Comparison of ENCODE assay signal across 11 mouse cellular contexts in genomic region chr5:120698801-120699391, GRCm38 (mm10). TPM values are rescaled to one million over a fixed set of nuclear protein-coding genes. Genes with fewer than 3 reads are reported as not detected.
DNase-seq lines count a peak whose midpoint lies in the region; ATAC-seq lines count a peak whose summit lies in the region.
"Had no signal": no experiment of that assay in that cellular context is flagged by ENCODE, and none has a peak within 500 bp of the region (broad histone marks: within the 10 kb centered on the region; RNA-seq: fewer than 3 reads in every experiment).

No protein-coding gene starts in this region.

- 53% methylated on average over 16 of the region's 16 CpGs for WGBS in heart, embryonic 12.5 days

- DNase-seq in heart, adult 18-20 months: peak; percentile 29 to 46
- peak; percentile 73 for DNase-seq in Muller cell, postnatal 12 days (ENCODE audit: inconsistent ontology term)
- DNase-seq in cerebellum, postnatal 36 days: peak; percentile 52 to 58
- DNase-seq in left cerebral cortex, postnatal 4 days: peak; percentile 85
- DNase-seq in kidney, postnatal 10 days: no peak
- DNase-seq in thymus, postnatal 10 days (ENCODE audit: low spot score in 2 of 2): no peak
- DNase-seq in thymus, postnatal 4 days: no peak

- no peak overlapping the region for H3K9ac ChIP-seq in heart, embryonic 12.5 days

- H3K4me1 ChIP-seq in heart, embryonic 12.5 days (replicated peaks): 0 out of 2 replicates have a peak, but pooled peaks cover 8% of the 10 kb centered on the region

- intact Hi-C loops in left cerebral cortex, postnatal 4 days (cut with DNase I): no loop called here

- H3K27ac ChIP-seq in heart, embryonic 12.5 days (ENCODE audit: poor library complexity, severe bottlenecking): no peak overlapping the region
- H3K27ac ChIP-seq: macrophage had no signal

- peaks cover 98% of the 10 kb centered on the region for H3K27me3 ChIP-seq in heart, embryonic 12.5 days (replicated peaks)

- no peak overlapping the region for H3K4me3 ChIP-seq in heart, embryonic 12.5 days

- H3K36me3 ChIP-seq in heart, embryonic 12.5 days: no peaks in the 10 kb centered on the region

- H3K4me2 ChIP-seq in heart, embryonic 12.5 days: no peak overlapping the region

- ATAC-seq in heart, embryonic 12.5 days (ENCODE audit: insufficient number of reproducible peaks, low FRiP score): no peak

- no peaks in the 10 kb centered on the region for H3K9me3 ChIP-seq in heart, embryonic 12.5 days (replicated peaks)

RNA-seq across cellular contexts. Expression of gene Dtx1, which starts 12.8 kb away (rescaled TPM):
- total RNA-seq in heart, adult 18-20 months (2021): 1 to 10 TPM in 1 of 2 experiments, under 1 TPM in 1; 0.99 to 2.7 TPM
- polyA plus RNA-seq in heart, embryonic 12.5 days (2016; fragmentation: Nextera tagmentation; extraction: Ambion mirVana): 0.24 and 0.28 TPM in 2 replicates
- total RNA-seq in left cerebral cortex, postnatal 4 days (2021): 100 to 1,000 TPM; 122 to 124 TPM
- polyA plus RNA-seq: C2C12 had no signal

RNA-seq across cellular contexts. Expression of gene Rasal1, which starts 50.3 kb away (rescaled TPM):
- total RNA-seq in heart, adult 18-20 months (2021): under 1 TPM in 1 of 2 experiments, not detected in 1; 0.69 TPM
- 0.21 TPM in 1 of 2 replicates, not detected in the other for polyA plus RNA-seq in heart, embryonic 12.5 days (2016; fragmentation: Nextera tagmentation; extraction: Ambion mirVana)
- total RNA-seq in left cerebral cortex, postnatal 4 days (2021): 10 to 100 TPM; 42.2 to 54.6 TPM
- polyA plus RNA-seq: C2C12; heart, postnatal 0 days; macrophage had no signal

RNA-seq across cellular contexts. Expression of gene Oas2, which starts 50.8 kb away (rescaled TPM):
- total RNA-seq in heart, adult 18-20 months (2021): 1 to 10 TPM; 1.1 to 1.2 TPM
- 0.08 and 0.11 TPM in 2 replicates for polyA plus RNA-seq in heart, embryonic 12.5 days (2016; fragmentation: Nextera tagmentation; extraction: Ambion mirVana)
- total RNA-seq in left cerebral cortex, postnatal 4 days (2021): not detected
- polyA plus RNA-seq: C2C12 had no signal

Comparison
In these comparisons a context has a peak if more than half of its experiments do, and no peak if none do; other contexts are left out.
1. DNase-seq: peak in heart, adult 18-20 months (2 of 2), Muller cell, postnatal 12 days (single experiment), cerebellum, postnatal 36 days (2 of 2) and left cerebral cortex, postnatal 4 days (single experiment); none in kidney, postnatal 10 days (single experiment), thymus, postnatal 10 days (0 of 2) and thymus, postnatal 4 days (single experiment).
2. RNA of gene Dtx1, which starts 12.8 kb away (total RNA-seq): 122 to 124 TPM in left cerebral cortex, postnatal 4 days; 0.99 to 2.7 TPM in heart, adult 18-20 months; every median in the first group is over 10 times any median in the second.
3. RNA of gene Rasal1, which starts 50.3 kb away (total RNA-seq): 42.2 to 54.6 TPM in left cerebral cortex, postnatal 4 days; 0.69 TPM in heart, adult 18-20 months; every median in the first group is over 10 times any median in the second.